Mouse (Mus musculus) hindbrain, embryonic 14.5 days (tissue): ENCODE measurements around the gene Fam149b. TPM values are rescaled to one million over a fixed set of nuclear protein-coding genes. Genes with fewer than 3 reads are reported as not detected.

Source experiments
- ATAC-seq: fragments of 200-750 bp; cut with Nextera tagmentation; 2 replicates; pipeline ENCODE4 v1.8.0; 2017; ENCODE audit warnings: moderate number of reproducible peaks, mild to moderate bottlenecking, moderate TSS enrichment, moderate library complexity; ENCODE audit not compliant: low FRiP score
- DNase-seq: peaks from one replicate; pipeline ENCODE4 v3.0.0-alpha.2; 2015; ENCODE audit warnings: low spot score
- H3K27ac ChIP-seq: fragments of 300-500 bp; sonication (generic); 2 replicates; pipeline ENCODE4 v1.5.1; 2014; ENCODE audit warnings: mild to moderate bottlenecking, moderate library complexity
- H3K27me3 ChIP-seq: fragments of 300-500 bp; sonication (generic); 2 replicates; pipeline ENCODE4 v1.6.1; 2014; ENCODE audit warnings: mild to moderate bottlenecking, low read length, mixed read lengths; ENCODE audit not compliant: control insufficient read depth, insufficient read depth
- H3K36me3 ChIP-seq: fragments of 300-500 bp; sonication (generic); replicated peaks from 2 replicates; pipeline ENCODE4 v1.6.1; 2014; ENCODE audit not compliant: control insufficient read depth, insufficient read depth
- H3K4me1 ChIP-seq: fragments of 300-500 bp; sonication (generic); replicated peaks from 2 replicates; pipeline ENCODE4 v1.6.1; 2014; ENCODE audit warnings: antibody characterized with exemption, low read length, mixed read lengths; ENCODE audit not compliant: control insufficient read depth, insufficient read depth
- H3K4me2 ChIP-seq: fragments of 300-500 bp; sonication (generic); replicated peaks from 2 replicates; pipeline ENCODE4 v1.6.1; 2014; ENCODE audit warnings: mild to moderate bottlenecking, moderate library complexity
- H3K4me3 ChIP-seq: fragments of 300-500 bp; sonication (generic); replicated peaks from 2 replicates; pipeline ENCODE4 v1.5.1; 2014; ENCODE audit warnings: mild to moderate bottlenecking, low read length
- H3K9ac ChIP-seq: fragments of 300-500 bp; sonication (generic); 2 replicates; pipeline ENCODE4 v1.6.1; 2014
- H3K9me3 ChIP-seq: fragments of 300-500 bp; sonication (generic); 2 replicates; pipeline ENCODE4 v1.6.1; 2016; ENCODE audit warnings: low read length; ENCODE audit not compliant: control insufficient read depth
- WGBS: fragments of 180-500 bp; shearing (Covaris S2); extraction: QIAGEN DNeasy Blood & Tissue Kit; methylation state at CpG from one replicate; pipeline ENCODE4 v1.1.7; 2014; 5-methylcytosine and 5-hydroxymethylcytosine counted together
- polyA plus RNA-seq: library from polyadenylated mRNA; unstranded; fragments of >200 nt; fragmentation: Nextera tagmentation; extraction: Ambion mirVana; gene quantifications from 2 replicates; pipeline ENCODE4 v1.2.1, GENCODE M21; 2014

Gene Fam149b
- polyA plus RNA-seq, 1 experiment from 2014 or later, result 45.6 TPM

- WGBS, result 92% methylated on average over 9 of the region's 9 CpGs
- no peak for ATAC-seq
- no peaks in the 10 kb centered on the region for H3K27me3 ChIP-seq
- H3K27ac ChIP-seq, result no peak overlapping the region
- no peaks in the 10 kb centered on the region for H3K9me3 ChIP-seq
- no peak overlapping the region for H3K4me2 ChIP-seq
- no peak overlapping the region for H3K9ac ChIP-seq
- no peak overlapping the region for H3K4me3 ChIP-seq
- no peaks in the 10 kb centered on the region for H3K4me1 ChIP-seq
- H3K36me3 ChIP-seq, result peaks cover 77% of the 10 kb centered on the region
- DNase-seq, result no peak
Observed at GRCm38 (mm10) chr14:20379753-20380430, 31.9 kb downstream of the Fam149b start.

GRCm38 (mm10) chr14:20388441-20389129 lies 40.6 kb downstream of the Fam149b start, which contains the start of gene Dnajc9:
Gene Dnajc9, minus strand, starts transcription at chr14:20388910.
- Histone ChIP-seq H3K9ac (peak within 1 kb of the TSS; percentile 81), H3K27ac (peak within 1 kb of the TSS; percentile 87), H3K4me2 (peak within 1 kb of the TSS; percentile 84), H3K4me1 (peaks cover 31% of the 10 kb centered on the region), H3K27me3 (no peaks in the 10 kb centered on the region), H3K36me3 (peaks cover 62% of the 10 kb centered on the region), H3K4me3 (peak within 1 kb of the TSS; percentile 88), H3K9me3 (no peaks in the 10 kb centered on the region)
- WGBS, result under 1% methylated on average over 59 of the region's 59 CpGs
- ATAC-seq (peak; percentile 75), DNase-seq (peak; percentile 93)

DNA sequence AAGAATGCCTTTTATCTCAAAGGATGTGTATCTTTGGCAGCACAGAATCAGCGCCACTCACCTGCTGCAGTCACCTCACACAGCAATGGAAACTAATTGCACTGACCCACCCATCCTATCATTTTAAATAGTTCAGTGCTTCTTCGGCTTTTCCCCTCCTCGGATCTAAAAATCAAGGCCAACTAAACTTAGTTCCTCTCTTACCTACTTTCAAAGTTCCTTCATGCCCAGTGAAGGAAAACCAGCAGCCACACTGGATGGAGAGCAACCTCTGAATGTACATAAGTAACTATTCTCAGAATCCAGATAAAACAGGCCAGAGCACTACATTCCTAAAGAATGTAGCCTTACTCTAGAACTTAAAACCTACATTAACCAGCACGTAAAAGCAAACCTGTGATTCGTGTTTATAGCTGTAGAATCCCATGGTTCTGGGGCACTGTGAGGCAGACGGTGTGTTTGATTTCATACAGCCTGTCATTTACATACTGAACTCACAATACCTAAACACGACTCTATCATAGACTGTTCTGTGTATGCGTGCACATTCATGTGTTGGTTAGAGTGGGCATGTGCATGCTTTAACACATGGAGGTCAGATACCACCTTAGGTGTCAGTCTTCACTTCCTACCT lies 41.6 kb downstream of the Fam149b start:
- no peak for DNase-seq
- H3K36me3 ChIP-seq, result peaks cover 52% of the 10 kb centered on the region
- ATAC-seq, result no peak
- peak overlapping the region; percentile 88 for H3K4me3 ChIP-seq
- peak overlapping the region; percentile 81; the same call in 1 of the 2 replicates for H3K9ac ChIP-seq
- H3K27me3 ChIP-seq, result no peaks in the 10 kb centered on the region
- H3K4me2 ChIP-seq, result peak overlapping the region; percentile 84
- peaks cover 35% of the 10 kb centered on the region for H3K4me1 ChIP-seq
- H3K9me3 ChIP-seq, result no peaks in the 10 kb centered on the region
- no peak overlapping the region for H3K27ac ChIP-seq
- 90% methylated on average over 8 of the region's 8 CpGs for WGBS

DNA sequence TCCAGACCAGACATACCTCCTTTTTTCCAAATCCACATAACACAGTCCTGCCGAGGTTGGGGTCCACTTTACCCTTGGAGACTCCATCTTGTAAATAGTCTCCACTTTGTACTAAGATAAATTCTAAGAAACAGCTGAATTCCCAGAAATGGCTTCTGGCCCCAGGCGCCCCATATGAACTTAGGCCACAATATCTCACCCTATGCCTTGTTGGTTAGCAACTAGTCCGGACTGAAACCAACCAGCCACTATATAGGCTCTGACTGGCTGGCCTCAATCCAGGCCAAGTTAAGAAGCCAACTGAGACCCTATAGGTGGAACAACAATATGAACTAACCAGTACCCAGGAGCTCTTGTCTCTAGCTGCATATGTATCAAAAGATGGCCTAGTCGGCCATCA lies 44.4 kb downstream of the Fam149b start:
- WGBS, result 92% methylated on average over 3 of the region's 4 CpGs
- Histone ChIP-seq H3K9ac (no peak overlapping the region), H3K4me2 (peak overlapping the region; percentile 57; the same call in 1 of the 2 replicates), H3K27me3 (no peaks in the 10 kb centered on the region), H3K9me3 (no peaks in the 10 kb centered on the region), H3K27ac (no peak overlapping the region), H3K4me1 (peaks cover 22% of the 10 kb centered on the region), H3K36me3 (peaks cover 28% of the 10 kb centered on the region), H3K4me3 (no peak overlapping the region)
- ATAC-seq (no peak), DNase-seq (no peak)

- no peaks in the 10 kb centered on the region for H3K27me3 ChIP-seq
- H3K4me3 ChIP-seq, result peak within 1 kb of the TSS; percentile 63
- no peaks in the 10 kb centered on the region for H3K9me3 ChIP-seq
- peaks cover 22% of the 10 kb centered on the region for H3K36me3 ChIP-seq
- under 1% methylated on average over 63 of the region's 68 CpGs for WGBS
- ATAC-seq (peak; percentile 97), DNase-seq (peak; percentile 96)
- peak within 1 kb of the TSS; percentile 57 for H3K4me2 ChIP-seq
- H3K27ac ChIP-seq, result peak within 1 kb of the TSS; percentile 86
- peak within 1 kb of the TSS; percentile 85 for H3K9ac ChIP-seq
- H3K4me1 ChIP-seq, result peaks cover 12% of the 10 kb centered on the region; the same call in 1 of the 2 replicates
Observed at GRCm38 (mm10) chr14:20393205-20393913, 45.4 kb downstream of the Fam149b start, which contains the start of gene Mrps16. Gene Mrps16, minus strand, starts transcription at chr14:20393634.

- Histone ChIP-seq H3K9me3 (no peaks in the 10 kb centered on the region), H3K4me2 (no peak overlapping the region), H3K27ac (no peak overlapping the region), H3K4me1 (peaks cover 9% of the 10 kb centered on the region; the same call in 1 of the 2 replicates), H3K4me3 (no peak overlapping the region), H3K27me3 (no peaks in the 10 kb centered on the region), H3K9ac (no peak overlapping the region), H3K36me3 (no peaks in the 10 kb centered on the region)
- WGBS, result 88% methylated on average over 9 of the region's 9 CpGs
- no peak for DNase-seq
- no peak for ATAC-seq
Observed at GRCm38 (mm10) chr14:20397220-20397619, 49.3 kb downstream of the Fam149b start.

- Histone ChIP-seq H3K27ac (no peak overlapping the region), H3K36me3 (no peaks in the 10 kb centered on the region), H3K9me3 (no peaks in the 10 kb centered on the region), H3K27me3 (no peaks in the 10 kb centered on the region), H3K9ac (no peak overlapping the region), H3K4me3 (no peak overlapping the region), H3K4me2 (no peak overlapping the region), H3K4me1 (0 out of 2 replicates have a peak, but pooled peaks cover 4% of the 10 kb centered on the region)
- 48% methylated on average over 4 of the region's 4 CpGs for WGBS
- ATAC-seq (no peak), DNase-seq (no peak)
Observed at GRCm38 (mm10) chr14:20398864-20399263, 50.9 kb downstream of the Fam149b start.

DNA sequence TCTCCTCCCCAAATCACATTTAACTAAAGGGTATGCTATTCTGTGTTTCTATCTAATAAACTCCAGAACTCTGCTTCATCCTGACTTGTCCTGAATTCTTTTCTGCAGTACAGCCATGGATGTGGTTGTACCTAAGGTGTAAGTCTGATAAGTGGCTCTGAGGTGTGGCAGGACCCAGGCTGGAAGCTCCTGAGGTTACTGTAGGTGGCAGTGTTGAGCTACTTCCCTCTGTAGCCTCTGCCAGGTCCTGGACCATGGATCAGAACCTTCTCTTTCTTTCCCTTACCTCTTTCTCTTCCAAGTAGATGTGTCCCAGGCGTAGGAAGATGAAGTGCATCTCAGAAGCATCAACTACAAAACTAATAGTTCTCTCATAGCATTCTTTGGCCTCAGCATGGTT lies 52.1 kb downstream of the Fam149b start:
- no peak overlapping the region for H3K27ac ChIP-seq
- DNase-seq (peak; percentile 33), ATAC-seq (no peak)
- H3K9ac ChIP-seq, result no peak overlapping the region
- no peaks in the 10 kb centered on the region for H3K27me3 ChIP-seq
- H3K9me3 ChIP-seq, result no peaks in the 10 kb centered on the region
- no peaks in the 10 kb centered on the region for H3K36me3 ChIP-seq
- no peaks in the 10 kb centered on the region for H3K4me1 ChIP-seq
- H3K4me2 ChIP-seq, result no peak overlapping the region
- 42% methylated on average over 1 of the region's 1 CpGs for WGBS
- no peak overlapping the region for H3K4me3 ChIP-seq

DNA sequence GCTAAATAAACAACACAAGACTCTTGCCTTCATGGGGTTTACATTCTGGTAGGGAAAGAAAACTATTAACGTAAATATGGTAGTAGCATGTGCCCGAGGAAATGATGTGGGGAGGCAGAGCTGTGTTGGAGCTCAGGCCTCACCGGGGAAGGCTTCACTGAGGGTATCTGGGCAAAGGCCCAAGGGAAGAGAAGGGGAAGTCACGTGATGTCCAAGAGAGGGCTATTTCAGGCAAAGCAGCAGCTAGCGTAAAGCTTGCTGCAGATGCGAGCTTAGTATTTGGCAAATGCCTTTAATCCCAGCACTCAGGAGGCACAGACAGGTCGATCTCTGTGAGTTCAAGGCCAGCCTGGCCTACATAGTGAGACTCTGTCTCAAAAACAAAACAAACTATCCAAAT lies 74.3 kb downstream of the Fam149b start:
- DNase-seq, result no peak
- H3K4me3 ChIP-seq, result no peak overlapping the region
- H3K36me3 ChIP-seq, result no peaks in the 10 kb centered on the region
- H3K27me3 ChIP-seq, result no peaks in the 10 kb centered on the region
- 82% methylated on average over 7 of the region's 7 CpGs for WGBS
- no peak overlapping the region for H3K27ac ChIP-seq
- H3K4me2 ChIP-seq, result no peak overlapping the region
- ATAC-seq, result no peak
- H3K9me3 ChIP-seq, result no peaks in the 10 kb centered on the region
- no peak overlapping the region for H3K9ac ChIP-seq
- H3K4me1 ChIP-seq, result no peaks in the 10 kb centered on the region
